Mouse (Mus musculus): ENCODE measurements around the gene Trnt1. TPM values are rescaled to one million over a fixed set of nuclear protein-coding genes. Genes with fewer than 3 reads are reported as not detected.

The Trnt1 gene
- polyA plus RNA-seq (2014; fragmentation: Nextera tagmentation; extraction: Ambion mirVana) = 59.8 and 60.7 TPM in 2 replicates

GRCm38 (mm10) chr6:106768640-106769289 is at the start of gene Trnt1:
TSS of gene Trnt1 (plus strand) at chr6:106769120.
- peak within 1 kb of the TSS; percentile 93 for H3K4me3 ChIP-seq (ENCODE audit: low read depth, low read length)
- WGBS = 9% methylated on average over 35 of the region's 35 CpGs
- ATAC-seq (replicated peaks; ENCODE audit: low FRiP score, low TSS enrichment, low read depth) (peak; percentile 99), DNase-seq (ENCODE audit: low spot score) (peak; percentile 97)
- no peaks in the 10 kb centered on the region for H3K9me3 ChIP-seq (ENCODE audit: control insufficient read depth, low read length)
- H3K4me2 ChIP-seq (ENCODE audit: low read length) = peak within 1 kb of the TSS; percentile 98
- peak within 1 kb of the TSS; percentile 66 for H3K9ac ChIP-seq (ENCODE audit: low read length)
- H3K4me1 ChIP-seq (replicated peaks; ENCODE audit: control insufficient read depth, insufficient read depth, low read length) = peaks cover 10% of the 10 kb centered on the region
- H3K27ac ChIP-seq (ENCODE audit: low read depth) = peak within 1 kb of the TSS; percentile 65
- H3K27me3 ChIP-seq (replicated peaks; ENCODE audit: control insufficient read depth, insufficient read depth, low read length) = no peaks in the 10 kb centered on the region
- H3K36me3 ChIP-seq (ENCODE audit: control insufficient read depth, insufficient read depth, low read length) = peaks cover 24% of the 10 kb centered on the region

- no peak overlapping the region for H3K9ac ChIP-seq (ENCODE audit: low read length)
Measured at GRCm38 (mm10) chr6:106725642-106726041, 43.3 kb upstream of the Trnt1 start.

GRCm38 (mm10) chr6:106726078-106726477 is 42.8 kb upstream of the Trnt1 start:
- WGBS = 85% methylated on average over 6 of the region's 6 CpGs
- no peaks in the 10 kb centered on the region for H3K36me3 ChIP-seq (ENCODE audit: control insufficient read depth, insufficient read depth, low read length)
- DNase-seq (ENCODE audit: low spot score) = no peak
- H3K4me3 ChIP-seq (ENCODE audit: low read depth, low read length) = no peak overlapping the region
- ATAC-seq (replicated peaks; ENCODE audit: low FRiP score, low TSS enrichment, low read depth) = no peak
- no peaks in the 10 kb centered on the region for H3K9me3 ChIP-seq (ENCODE audit: control insufficient read depth, low read length)
- no peaks in the 10 kb centered on the region for H3K27me3 ChIP-seq (replicated peaks; ENCODE audit: control insufficient read depth, insufficient read depth, low read length)
- H3K9ac ChIP-seq (ENCODE audit: low read length) = no peak overlapping the region
- no peak overlapping the region for H3K4me2 ChIP-seq (ENCODE audit: low read length)
- no peaks in the 10 kb centered on the region for H3K4me1 ChIP-seq (replicated peaks; ENCODE audit: control insufficient read depth, insufficient read depth, low read length)
- no peak overlapping the region for H3K27ac ChIP-seq (ENCODE audit: low read depth)

More at GRCm38 (mm10) chr6:106725642-106726041, 43.3 kb upstream of the Trnt1 start:
- no peak overlapping the region for H3K4me2 ChIP-seq (ENCODE audit: low read length)
- no peaks in the 10 kb centered on the region for H3K36me3 ChIP-seq (ENCODE audit: control insufficient read depth, insufficient read depth, low read length)
- H3K4me3 ChIP-seq (ENCODE audit: low read depth, low read length) = no peak overlapping the region
- DNase-seq (ENCODE audit: low spot score) (no peak), ATAC-seq (replicated peaks; ENCODE audit: low FRiP score, low TSS enrichment, low read depth) (no peak)
- WGBS = 79% methylated on average over 4 of the region's 4 CpGs
- no peak overlapping the region for H3K27ac ChIP-seq (ENCODE audit: low read depth)
- H3K4me1 ChIP-seq (replicated peaks; ENCODE audit: control insufficient read depth, insufficient read depth, low read length) = no peaks in the 10 kb centered on the region
- no peaks in the 10 kb centered on the region for H3K9me3 ChIP-seq (ENCODE audit: control insufficient read depth, low read length)
- H3K27me3 ChIP-seq (replicated peaks; ENCODE audit: control insufficient read depth, insufficient read depth, low read length) = no peaks in the 10 kb centered on the region

- Histone ChIP-seq H3K9me3 (ENCODE audit: control insufficient read depth, low read length) (no peaks in the 10 kb centered on the region), H3K9ac (ENCODE audit: low read length) (no peak overlapping the region), H3K4me1 (replicated peaks; ENCODE audit: control insufficient read depth, insufficient read depth, low read length) (no peaks in the 10 kb centered on the region), H3K27ac (ENCODE audit: low read depth) (no peak overlapping the region), H3K36me3 (ENCODE audit: control insufficient read depth, insufficient read depth, low read length) (no peaks in the 10 kb centered on the region), H3K27me3 (replicated peaks; ENCODE audit: control insufficient read depth, insufficient read depth, low read length) (no peaks in the 10 kb centered on the region), H3K4me3 (ENCODE audit: low read depth, low read length) (no peak overlapping the region), H3K4me2 (ENCODE audit: low read length) (no peak overlapping the region)
- 88% methylated on average over 1 of the region's 1 CpGs for WGBS
- DNase-seq (ENCODE audit: low spot score) = no peak
- no peak for ATAC-seq (replicated peaks; ENCODE audit: low FRiP score, low TSS enrichment, low read depth)
Measured at GRCm38 (mm10) chr6:106727703-106728102, 41.2 kb upstream of the Trnt1 start.

- 71% methylated on average over 4 of the region's 4 CpGs for WGBS
- H3K27ac ChIP-seq (ENCODE audit: low read depth) = no peak overlapping the region
- H3K36me3 ChIP-seq (ENCODE audit: control insufficient read depth, insufficient read depth, low read length) = no peaks in the 10 kb centered on the region
- no peak overlapping the region for H3K4me2 ChIP-seq (ENCODE audit: low read length)
- no peaks in the 10 kb centered on the region for H3K9me3 ChIP-seq (ENCODE audit: control insufficient read depth, low read length)
- H3K27me3 ChIP-seq (replicated peaks; ENCODE audit: control insufficient read depth, insufficient read depth, low read length) = no peaks in the 10 kb centered on the region
- DNase-seq (ENCODE audit: low spot score) (no peak), ATAC-seq (replicated peaks; ENCODE audit: low FRiP score, low TSS enrichment, low read depth) (no peak)
- H3K9ac ChIP-seq (ENCODE audit: low read length) = no peak overlapping the region
- H3K4me1 ChIP-seq (replicated peaks; ENCODE audit: control insufficient read depth, insufficient read depth, low read length) = no peaks in the 10 kb centered on the region
- no peak overlapping the region for H3K4me3 ChIP-seq (ENCODE audit: low read depth, low read length)
Measured at GRCm38 (mm10) chr6:106729682-106730314, 39.1 kb upstream of the Trnt1 start.

GRCm38 (mm10) chr6:106732563-106732962 is 36.4 kb upstream of the Trnt1 start:
- Histone ChIP-seq H3K36me3 (ENCODE audit: control insufficient read depth, insufficient read depth, low read length) (no peaks in the 10 kb centered on the region), H3K4me1 (replicated peaks; ENCODE audit: control insufficient read depth, insufficient read depth, low read length) (no peaks in the 10 kb centered on the region), H3K9me3 (ENCODE audit: control insufficient read depth, low read length) (no peaks in the 10 kb centered on the region), H3K4me3 (ENCODE audit: low read depth, low read length) (no peak overlapping the region), H3K27me3 (replicated peaks; ENCODE audit: control insufficient read depth, insufficient read depth, low read length) (no peaks in the 10 kb centered on the region), H3K4me2 (ENCODE audit: low read length) (no peak overlapping the region), H3K9ac (ENCODE audit: low read length) (no peak overlapping the region), H3K27ac (ENCODE audit: low read depth) (no peak overlapping the region)
- WGBS = 79% methylated on average over 4 of the region's 4 CpGs
- ATAC-seq (replicated peaks; ENCODE audit: low FRiP score, low TSS enrichment, low read depth) = no peak
- no peak for DNase-seq (ENCODE audit: low spot score)

- ATAC-seq (replicated peaks; ENCODE audit: low FRiP score, low TSS enrichment, low read depth) = no peak
- 81% methylated on average over 3 of the region's 3 CpGs for WGBS
- no peak overlapping the region for H3K27ac ChIP-seq (ENCODE audit: low read depth)
- H3K27me3 ChIP-seq (replicated peaks; ENCODE audit: control insufficient read depth, insufficient read depth, low read length) = no peaks in the 10 kb centered on the region
- no peaks in the 10 kb centered on the region for H3K4me1 ChIP-seq (replicated peaks; ENCODE audit: control insufficient read depth, insufficient read depth, low read length)
- no peaks in the 10 kb centered on the region for H3K9me3 ChIP-seq (ENCODE audit: control insufficient read depth, low read length)
- no peak overlapping the region for H3K4me2 ChIP-seq (ENCODE audit: low read length)
- H3K9ac ChIP-seq (ENCODE audit: low read length) = no peak overlapping the region
- H3K4me3 ChIP-seq (ENCODE audit: low read depth, low read length) = no peak overlapping the region
- no peaks in the 10 kb centered on the region for H3K36me3 ChIP-seq (ENCODE audit: control insufficient read depth, insufficient read depth, low read length)
- DNase-seq (ENCODE audit: low spot score) = no peak
Measured at GRCm38 (mm10) chr6:106738229-106738628, 30.7 kb upstream of the Trnt1 start.

GRCm38 (mm10) chr6:106740244-106740825 is 28.6 kb upstream of the Trnt1 start:
- Histone ChIP-seq H3K27ac (ENCODE audit: low read depth) (no peak overlapping the region), H3K9me3 (ENCODE audit: control insufficient read depth, low read length) (no peaks in the 10 kb centered on the region), H3K9ac (ENCODE audit: low read length) (no peak overlapping the region), H3K36me3 (ENCODE audit: control insufficient read depth, insufficient read depth, low read length) (no peaks in the 10 kb centered on the region), H3K4me1 (replicated peaks; ENCODE audit: control insufficient read depth, insufficient read depth, low read length) (no peaks in the 10 kb centered on the region), H3K27me3 (replicated peaks; ENCODE audit: control insufficient read depth, insufficient read depth, low read length) (no peaks in the 10 kb centered on the region), H3K4me2 (ENCODE audit: low read length) (no peak overlapping the region), H3K4me3 (ENCODE audit: low read depth, low read length) (no peak overlapping the region)
- 94% methylated on average over 1 of the region's 1 CpGs for WGBS
- no peak for ATAC-seq (replicated peaks; ENCODE audit: low FRiP score, low TSS enrichment, low read depth)
- no peak for DNase-seq (ENCODE audit: low spot score)
